Mouse (Mus musculus) retina, postnatal 1 day (tissue): ENCODE measurements around the gene Aldh1a2.

Experiments used
- DNase-seq: peaks from one replicate; pipeline ENCODE4 v3.0.0-alpha.2; 2012

Gene Aldh1a2

GRCm38 (mm10) chr9:71290730-71291129 lies 75.1 kb downstream of the Aldh1a2 start:
- DNase-seq = no peak

- no peak for DNase-seq
Measured at GRCm38 (mm10) chr9:71295501-71295900, 79.9 kb downstream of the Aldh1a2 start.

- DNase-seq = no peak
Measured at GRCm38 (mm10) chr9:71303594-71303993, 88.0 kb downstream of the Aldh1a2 start.

GRCm38 (mm10) chr9:71307106-71307789 lies 91.7 kb downstream of the Aldh1a2 start:
- no peak for DNase-seq

- DNase-seq = no peak
Measured at GRCm38 (mm10) chr9:71315960-71316359, 100.4 kb downstream of the Aldh1a2 start.

GRCm38 (mm10) chr9:71317096-71317920 lies 101.7 kb downstream of the Aldh1a2 start:
- no peak for DNase-seq

GRCm38 (mm10) chr9:71317921-71318241 lies 102.3 kb downstream of the Aldh1a2 start:
- DNase-seq = no peak

- no peak for DNase-seq
Measured at GRCm38 (mm10) chr9:71319776-71320175, 104.2 kb downstream of the Aldh1a2 start.

- peak; percentile 32 for DNase-seq
Measured at GRCm38 (mm10) chr9:71320246-71321155, 104.9 kb downstream of the Aldh1a2 start.

GRCm38 (mm10) chr9:71321436-71321835 lies 105.8 kb downstream of the Aldh1a2 start:
- no peak for DNase-seq

GRCm38 (mm10) chr9:71321871-71322270 lies 106.3 kb downstream of the Aldh1a2 start:
- peak; percentile 8 for DNase-seq

- DNase-seq = no peak
Measured at GRCm38 (mm10) chr9:71323303-71323952, 107.8 kb downstream of the Aldh1a2 start.

GRCm38 (mm10) chr9:71324060-71324459 lies 108.5 kb downstream of the Aldh1a2 start:
- DNase-seq = no peak

- DNase-seq = no peak
Measured at GRCm38 (mm10) chr9:71326261-71326660, 110.7 kb downstream of the Aldh1a2 start.

GRCm38 (mm10) chr9:71331661-71332060 lies 116.1 kb downstream of the Aldh1a2 start:
- no peak for DNase-seq

- DNase-seq = no peak
Measured at GRCm38 (mm10) chr9:71336674-71337073, 121.1 kb downstream of the Aldh1a2 start.

- no peak for DNase-seq
Measured at GRCm38 (mm10) chr9:71337425-71337824, 121.8 kb downstream of the Aldh1a2 start.

- DNase-seq = no peak
Measured at GRCm38 (mm10) chr9:71340116-71340515, 124.5 kb downstream of the Aldh1a2 start.
